Mouse (Mus musculus): ENCODE measurements around the gene Tns1. TPM values are rescaled to one million over a fixed set of nuclear protein-coding genes. Genes with fewer than 3 reads are reported as not detected.

Gene Tns1
- total and polyA plus RNA-seq, 3 experiments, result 0.11 TPM; not detected in 2

DNA sequence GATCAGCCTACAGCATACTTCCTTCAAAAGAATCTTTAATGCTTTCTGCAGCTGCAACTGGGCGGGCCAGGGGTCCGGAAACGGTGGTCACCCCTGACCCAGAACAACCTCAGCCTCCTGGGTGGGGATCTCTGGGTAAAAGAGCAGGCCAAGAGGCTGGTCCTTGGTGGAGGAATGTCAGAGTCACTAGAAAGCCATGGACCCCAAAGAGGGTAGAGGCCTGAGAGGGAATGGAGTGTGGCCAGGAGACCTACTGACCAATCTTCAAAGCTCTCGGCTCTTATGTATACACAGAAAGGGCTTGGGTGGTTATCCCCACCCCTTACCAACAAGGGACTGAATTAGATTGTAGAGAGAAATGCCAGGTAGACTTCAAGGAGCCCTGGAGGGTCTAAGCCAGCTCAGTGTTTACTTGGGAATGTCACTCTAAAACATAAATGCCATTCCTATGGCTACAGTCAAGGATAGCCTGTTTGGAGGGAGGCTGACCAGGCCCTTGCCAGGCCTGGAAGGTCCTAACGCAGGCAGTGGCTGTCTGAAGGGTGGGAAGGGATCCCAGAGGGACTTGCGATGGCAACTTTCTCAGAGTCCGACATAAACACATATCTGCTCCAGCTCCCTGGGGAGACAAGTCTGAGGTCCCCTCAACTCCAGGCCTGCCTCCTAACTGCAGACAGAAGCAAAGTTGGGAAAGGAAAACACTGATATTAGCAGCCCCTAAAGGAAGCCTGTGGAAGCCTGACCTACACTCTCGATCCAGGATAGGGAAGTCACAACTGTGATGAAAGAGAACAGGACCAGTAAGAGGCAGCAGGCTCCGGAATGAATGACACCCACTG, 92.3 kb downstream of the Tns1 start:
- no peaks in the 10 kb centered on the region for H3K27me3 ChIP-seq (ENCODE audit: control insufficient read depth in 1 of 2, insufficient read depth in 2 of 2, low read length in 2 of 2)
- H3K9me3 ChIP-seq (replicated peaks; ENCODE audit: insufficient read depth, low read length), result no peaks in the 10 kb centered on the region
- H3K9ac ChIP-seq (ENCODE audit: control insufficient read depth, low read depth, low read length, poor library complexity, severe bottlenecking), result no peak overlapping the region
- no peak overlapping the region for H3K27ac ChIP-seq (ENCODE audit: control insufficient read depth, low read depth, low read length)
- H3K79me2 ChIP-seq (ENCODE audit: control insufficient read depth, insufficient read depth, low read length, poor library complexity), result no peaks in the 10 kb centered on the region
- H3K4me1 ChIP-seq (ENCODE audit: control insufficient read depth in 1 of 2, insufficient read depth in 2 of 2, low read length in 2 of 2), result no peaks in the 10 kb centered on the region
- H3K36me3 ChIP-seq (ENCODE audit: control insufficient read depth in 1 of 2, insufficient read depth in 2 of 2, low read length in 2 of 2), result no peaks in the 10 kb centered on the region
- DNase-seq (ENCODE audit: low read depth, low spot score), result no peak
- no peak overlapping the region for H3K4me3 ChIP-seq (ENCODE audit: control insufficient read depth in 1 of 2, insufficient read depth in 1 of 2, low read depth in 2 of 2, low read length in 2 of 2)
- TF ChIP-seq MXI1 (IDR thresholded peaks at IDR 0.05; ENCODE audit: low read depth, low read length) (no peak), NRF1 (IDR thresholded peaks at IDR 0.05; ENCODE audit: insufficient read depth, low read depth, low read length, poor library complexity, severe bottlenecking) (no peak), MAFK (IDR thresholded peaks at IDR 0.05; ENCODE audit: borderline replicate concordance, low read depth, low read length) (no peak), KAT2A (conservative IDR thresholded peaks at IDR 0.05; ENCODE audit: low read depth, low read length) (no peak), MYB (IDR thresholded peaks at IDR 0.05; ENCODE audit: low read depth, low read length) (no peak), E2F4 (IDR thresholded peaks at IDR 0.05; ENCODE audit: borderline replicate concordance, low read depth, low read length) (no peak), SMC3 (IDR thresholded peaks at IDR 0.05; ENCODE audit: low read depth, low read length) (no peak)

DNA sequence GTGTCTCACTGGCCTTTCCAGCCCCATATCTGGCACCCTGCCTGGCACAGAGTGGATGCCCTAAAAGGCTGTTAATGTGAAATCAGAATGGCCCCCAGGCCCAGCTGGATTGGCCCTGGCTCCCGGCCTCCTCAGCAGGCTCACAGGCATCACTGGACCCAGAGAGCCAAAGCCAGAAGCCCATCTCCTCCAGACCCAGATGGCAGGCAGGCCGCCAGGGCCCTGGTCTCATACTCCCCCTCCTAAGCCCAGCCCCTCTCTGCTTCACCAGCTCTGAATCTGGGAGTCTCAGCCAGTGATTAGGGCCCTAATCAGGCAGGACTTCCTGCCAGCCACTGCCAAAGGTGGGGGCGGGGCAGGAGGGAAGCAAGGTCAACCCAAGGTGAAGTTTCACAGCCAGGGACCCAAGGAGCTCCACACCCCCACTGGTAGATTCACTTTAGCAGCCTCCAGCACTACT, 93.3 kb downstream of the Tns1 start:
- no peak for DNase-seq (ENCODE audit: low read depth, low spot score)
- Histone ChIP-seq H3K4me3 (ENCODE audit: control insufficient read depth in 1 of 2, insufficient read depth in 1 of 2, low read depth in 2 of 2, low read length in 2 of 2) (no peak overlapping the region), H3K27ac (ENCODE audit: control insufficient read depth, low read depth, low read length) (no peak overlapping the region), H3K4me1 (ENCODE audit: control insufficient read depth in 1 of 2, insufficient read depth in 2 of 2, low read length in 2 of 2) (no peaks in the 10 kb centered on the region), H3K9ac (ENCODE audit: control insufficient read depth, low read depth, low read length, poor library complexity, severe bottlenecking) (no peak overlapping the region), H3K27me3 (ENCODE audit: control insufficient read depth in 1 of 2, insufficient read depth in 2 of 2, low read length in 2 of 2) (no peaks in the 10 kb centered on the region), H3K36me3 (ENCODE audit: control insufficient read depth in 1 of 2, insufficient read depth in 2 of 2, low read length in 2 of 2) (no peaks in the 10 kb centered on the region), H3K79me2 (ENCODE audit: control insufficient read depth, insufficient read depth, low read length, poor library complexity) (no peaks in the 10 kb centered on the region), H3K9me3 (replicated peaks; ENCODE audit: insufficient read depth, low read length) (no peaks in the 10 kb centered on the region)
- TF ChIP-seq JUND (IDR thresholded peaks at IDR 0.05; ENCODE audit: low read depth, low read length), result no peak
- no peak for TF ChIP-seq RCOR1 (IDR thresholded peaks at IDR 0.05; ENCODE audit: low read depth, low read length)
- no peak for TF ChIP-seq POLR2AphosphoS2 (IDR thresholded peaks at IDR 0.05; ENCODE audit: low read length)
- no peak for TF ChIP-seq NRF1 (IDR thresholded peaks at IDR 0.05; ENCODE audit: insufficient read depth, low read depth, low read length, poor library complexity, severe bottlenecking)
- no peak for TF ChIP-seq GABPA (IDR thresholded peaks at IDR 0.05; ENCODE audit: low read depth, low read length)
- TF ChIP-seq NELFE (IDR thresholded peaks at IDR 0.05; ENCODE audit: low read depth, low read length), result no peak
- TF ChIP-seq ELF1 (IDR thresholded peaks at IDR 0.05; ENCODE audit: low read depth, low read length), result no peak
- no peak for TF ChIP-seq TAL1 (IDR thresholded peaks at IDR 0.05; ENCODE audit: low read length)
- TF ChIP-seq USF1 (IDR thresholded peaks at IDR 0.05; ENCODE audit: low read depth, low read length), result no peak
- no peak for TF ChIP-seq BHLHE40 (IDR thresholded peaks at IDR 0.05; ENCODE audit: borderline replicate concordance, low read depth, low read length)
- TF ChIP-seq KAT2A (conservative IDR thresholded peaks at IDR 0.05; ENCODE audit: low read depth, low read length), result no peak
- TF ChIP-seq SMC3 (IDR thresholded peaks at IDR 0.05; ENCODE audit: low read depth, low read length), result no peak
- no peak for TF ChIP-seq ETS1 (IDR thresholded peaks at IDR 0.05; ENCODE audit: low read depth, low read length)
- no peak for TF ChIP-seq MYB (IDR thresholded peaks at IDR 0.05; ENCODE audit: low read depth, low read length)
- TF ChIP-seq MYC (IDR thresholded peaks at IDR 0.05; ENCODE audit: low read depth, low read length), result no peak
- no peak for TF ChIP-seq ZC3H11A (IDR thresholded peaks at IDR 0.05; ENCODE audit: low read depth, low read length)
- TF ChIP-seq MEF2A (IDR thresholded peaks at IDR 0.05; ENCODE audit: extremely low read depth, insufficient replicate concordance, low read depth, low read length, poor library complexity, severe bottlenecking), result no peak
- no peak for TF ChIP-seq MAZ (IDR thresholded peaks at IDR 0.05; ENCODE audit: low read depth, low read length)
- TF ChIP-seq ZKSCAN1 (IDR thresholded peaks at IDR 0.05; ENCODE audit: low read depth, low read length), result no peak
